Mouse (Mus musculus) stomach, postnatal 0 days (tissue): ENCODE results near the gene Plbd2.

ENCODE experiments used
- CTCF ChIP-seq: IDR thresholded peaks from 2 replicates; pipeline ENCODE4 v1.5.1; 2016; ENCODE audit warnings: antibody characterized with exemption, low read depth, mild to moderate bottlenecking, moderate library complexity
- EP300 ChIP-seq: optimal IDR thresholded peaks from 2 replicates; pipeline ENCODE3; 2016; ENCODE audit warnings: antibody characterized with exemption

GRCm38 (mm10) chr5:120487844-120488243 is 15.6 kb downstream of the Plbd2 start:
- TF ChIP-seq CTCF (no peak), EP300 (no peak)
